Mouse (Mus musculus): ENCODE results near the gene Ano1.

Gene Ano1

GRCm38 (mm10) chr7:144696764-144697704 is 54.7 kb downstream of the Ano1 start:
- no peak for DNase-seq (ENCODE audit: low spot score in 2 of 2)

- DNase-seq (ENCODE audit: low spot score in 2 of 2), result no peak
These were observed 61.9 kb downstream of the Ano1 start for GRCm38 (mm10) chr7:144689855-144690254.

GRCm38 (mm10) chr7:144689136-144689535 is 62.6 kb downstream of the Ano1 start:
- no peak for DNase-seq (ENCODE audit: low spot score in 2 of 2)

- DNase-seq (ENCODE audit: low spot score in 2 of 2), result no peak
These were observed 64.0 kb downstream of the Ano1 start for GRCm38 (mm10) chr7:144687663-144688381.

- DNase-seq (ENCODE audit: low spot score in 2 of 2), result no peak
These were observed 66.8 kb downstream of the Ano1 start for GRCm38 (mm10) chr7:144684947-144685346.

GRCm38 (mm10) chr7:144684467-144684866 is 67.3 kb downstream of the Ano1 start:
- no peak for DNase-seq (ENCODE audit: low spot score in 2 of 2)

GRCm38 (mm10) chr7:144680096-144680495 is 71.7 kb downstream of the Ano1 start:
- DNase-seq (ENCODE audit: low spot score in 2 of 2), result no peak

GRCm38 (mm10) chr7:144678241-144679030 is 73.3 kb downstream of the Ano1 start:
- no peak for DNase-seq (ENCODE audit: low spot score in 2 of 2)

- no peak for DNase-seq (ENCODE audit: low spot score in 2 of 2)
These were observed 74.3 kb downstream of the Ano1 start for GRCm38 (mm10) chr7:144677341-144678086.

- no peak for DNase-seq (ENCODE audit: low spot score in 2 of 2)
These were observed 76.1 kb downstream of the Ano1 start for GRCm38 (mm10) chr7:144675632-144676031.

GRCm38 (mm10) chr7:144669895-144670294 is 81.9 kb downstream of the Ano1 start:
- DNase-seq (ENCODE audit: low spot score in 2 of 2), result no peak

- no peak for DNase-seq (ENCODE audit: low spot score in 2 of 2)
These were observed 83.0 kb downstream of the Ano1 start for GRCm38 (mm10) chr7:144668603-144669278.

- no peak for DNase-seq (ENCODE audit: low spot score in 2 of 2)
These were observed 84.7 kb downstream of the Ano1 start for GRCm38 (mm10) chr7:144667091-144667490.

GRCm38 (mm10) chr7:144665585-144665984 is 86.2 kb downstream of the Ano1 start:
- no peak for DNase-seq (ENCODE audit: low spot score in 2 of 2)

GRCm38 (mm10) chr7:144663566-144663965 is 88.2 kb downstream of the Ano1 start:
- DNase-seq (ENCODE audit: low spot score in 2 of 2), result no peak

- no peak for DNase-seq (ENCODE audit: low spot score in 2 of 2)
These were observed 95.4 kb downstream of the Ano1 start for GRCm38 (mm10) chr7:144656261-144656967.

- peak; percentile 17 to 23 for DNase-seq (ENCODE audit: low spot score in 2 of 2)
These were observed 97.9 kb downstream of the Ano1 start for GRCm38 (mm10) chr7:144653681-144654425.

GRCm38 (mm10) chr7:144647547-144647946 is 104.2 kb downstream of the Ano1 start:
- DNase-seq (ENCODE audit: low spot score in 2 of 2), result no peak

- no peak for DNase-seq (ENCODE audit: low spot score in 2 of 2)
These were observed 111.0 kb downstream of the Ano1 start for GRCm38 (mm10) chr7:144640817-144641216.

Measured in heart, adult 9 months (tissue).